Mouse (Mus musculus): ENCODE results near the gene Eef1akmt2.

DNA sequence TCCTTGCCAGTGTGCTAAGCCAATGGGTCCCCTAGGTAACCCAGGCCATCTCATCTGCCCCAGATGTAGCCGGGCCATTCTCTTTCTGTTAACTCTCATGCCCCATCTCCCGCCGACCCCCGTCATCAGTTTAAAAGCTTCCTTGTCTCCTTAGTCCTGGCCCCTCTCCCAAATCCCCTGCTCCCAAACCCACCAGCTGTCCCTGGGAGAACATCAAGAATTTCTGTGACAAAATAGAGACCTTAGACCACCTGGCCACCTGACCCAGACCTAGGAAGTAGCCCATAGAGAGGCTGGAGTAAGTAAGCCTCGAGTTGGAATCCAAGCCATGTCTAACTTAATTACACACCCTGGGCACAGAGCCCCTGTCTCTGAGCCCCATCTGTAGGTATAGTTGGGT is 37.7 kb upstream of the Eef1akmt2 start:
- TF ChIP-seq BHLHE40 (IDR thresholded peaks at IDR 0.05; ENCODE audit: low read depth, low read length) (no peak), CTCF (conservative IDR thresholded peaks at IDR 0.05 in 1 of 2, IDR thresholded peaks at IDR 0.05 in 1 of 2; ENCODE audit: low read depth in 2 of 2, low read length in 2 of 2) (no peak), TCF12 (IDR thresholded peaks at IDR 0.05; ENCODE audit: low read depth, low read length) (no peak), POLR2A (IDR thresholded peaks at IDR 0.05; ENCODE audit: low read depth, low read length) (no peak), MAX (IDR thresholded peaks at IDR 0.05; ENCODE audit: low read length) (no peak), ZC3H11A (IDR thresholded peaks at IDR 0.05; ENCODE audit: low read depth, low read length) (no peak)
